18 mouse cellular contexts compared by ENCODE assay signal in genomic region chr3:81289762-81290161, GRCm38 (mm10).
DNase-seq lines count a peak whose midpoint lies in the region; ATAC-seq and TF ChIP-seq lines count a peak whose summit lies in the region.
"Had no signal": no experiment of that assay in that cellular context is flagged by ENCODE, and none has a peak within 500 bp of the region (broad histone marks: within the 10 kb centered on the region; RNA-seq: fewer than 3 reads in every experiment).

No protein-coding gene starts in this region.

- no peaks in the 10 kb centered on the region for H3K79me2 ChIP-seq in liver, adult 2 months (ENCODE audit: control insufficient read depth, insufficient read depth, low read length)

- no peak overlapping the region for H3K27ac ChIP-seq in liver, adult 2 months (replicated peaks; ENCODE audit: insufficient read depth, low read depth, low read length)
- H3K27ac ChIP-seq in liver, embryonic 11.5 days (ENCODE audit: low read depth, low read length) = no peak overlapping the region
- no peak overlapping the region for H3K27ac ChIP-seq in intestine, embryonic 16.5 days (ENCODE audit: low read length)
- H3K27ac ChIP-seq: embryonic facial prominence, embryonic 10.5 days; embryonic facial prominence, embryonic 12.5 days; forebrain, embryonic 13.5 days; forebrain, embryonic 15.5 days had no signal

- no peak for TF ChIP-seq POLR2A in liver, adult 2 months (IDR thresholded peaks at IDR 0.05; ENCODE audit: extremely low read depth, insufficient read depth, low read length)

- no peak for ATAC-seq in liver, embryonic 11.5 days (replicated peaks; ENCODE audit: low FRiP score)
- ATAC-seq in intestine, embryonic 16.5 days = peak; percentile 92
- ATAC-seq: forebrain, embryonic 13.5 days; forebrain, embryonic 15.5 days; forebrain, postnatal 0 days had no signal

- H3K4me2 ChIP-seq in liver, embryonic 11.5 days = no peak overlapping the region
- H3K4me2 ChIP-seq in intestine, embryonic 16.5 days (ENCODE audit: low read depth, low read length) = no peak overlapping the region
- H3K4me2 ChIP-seq: embryonic facial prominence, embryonic 12.5 days; forebrain, embryonic 13.5 days; forebrain, embryonic 15.5 days had no signal

- H3K4me3 ChIP-seq in liver, adult 2 months (ENCODE audit: insufficient read depth, low read depth, low read length) = no peak overlapping the region
- no peak overlapping the region for H3K4me3 ChIP-seq in liver, embryonic 11.5 days (ENCODE audit: low read depth, low read length)
- no peak overlapping the region for H3K4me3 ChIP-seq in intestine, embryonic 16.5 days (ENCODE audit: low read length)
- H3K4me3 ChIP-seq: embryonic facial prominence, embryonic 10.5 days; embryonic facial prominence, embryonic 12.5 days; forebrain, embryonic 13.5 days; forebrain, embryonic 15.5 days had no signal

- no peaks in the 10 kb centered on the region for H3K27me3 ChIP-seq in liver, adult 2 months (ENCODE audit: control insufficient read depth, insufficient read depth, low read length)
- no peaks in the 10 kb centered on the region for H3K27me3 ChIP-seq in liver, embryonic 11.5 days (replicated peaks; ENCODE audit: control insufficient read depth, insufficient read depth, low read length)
- H3K27me3 ChIP-seq in intestine, embryonic 16.5 days (replicated peaks; ENCODE audit: control insufficient read depth, insufficient read depth, low read length) = no peaks in the 10 kb centered on the region
- H3K27me3 ChIP-seq: embryonic facial prominence, embryonic 12.5 days; forebrain, embryonic 13.5 days; forebrain, embryonic 15.5 days had no signal

- H3K4me1 ChIP-seq in liver, adult 2 months (ENCODE audit: control insufficient read depth, insufficient read depth, low read length) = no peaks in the 10 kb centered on the region
- H3K4me1 ChIP-seq in liver, embryonic 11.5 days (replicated peaks; ENCODE audit: control insufficient read depth, insufficient read depth, low read length) = no peaks in the 10 kb centered on the region
- no peaks in the 10 kb centered on the region for H3K4me1 ChIP-seq in intestine, embryonic 16.5 days (ENCODE audit: control insufficient read depth, insufficient read depth, low read length)
- H3K4me1 ChIP-seq: forebrain, embryonic 13.5 days; forebrain, embryonic 15.5 days had no signal

- no peaks in the 10 kb centered on the region for H3K9me3 ChIP-seq in liver, embryonic 11.5 days (ENCODE audit: control insufficient read depth, low read length)
- no peaks in the 10 kb centered on the region for H3K9me3 ChIP-seq in intestine, embryonic 16.5 days (ENCODE audit: control insufficient read depth, low read length)
- H3K9me3 ChIP-seq: embryonic facial prominence, embryonic 10.5 days; embryonic facial prominence, embryonic 12.5 days; forebrain, embryonic 13.5 days; forebrain, embryonic 15.5 days had no signal

- no peak for TF ChIP-seq CTCF in liver, adult 2 months (IDR thresholded peaks at IDR 0.05; ENCODE audit: low read depth, low read length)

- DNase-seq in liver, adult 2 months (ENCODE audit: extremely low read depth, low read depth, low spot score) = peak; percentile 57
- DNase-seq in liver, embryonic 11.5 days (ENCODE audit: low spot score) = no peak
- no peak for DNase-seq in embryo, embryonic 10.5 days (ENCODE audit: low spot score)
- DNase-seq in gastrocnemius, adult 8-10 months (ENCODE audit: low spot score in 2 of 2) = no peak
- DNase-seq: adrenal gland, adult 8-10 months; adrenal gland, postnatal 14 days; cerebellum, adult 11 months; cerebellum, adult 18-20 months; cerebellum, adult 8-10 months; cerebellum, adult 9-11 months; cerebellum, postnatal 14 days; cerebellum, postnatal 36 days; forebrain, postnatal 0 days had no signal

- 74% methylated on average over 2 of the region's 2 CpGs for WGBS in liver, adult 2 months
- WGBS in liver, embryonic 11.5 days = 77% methylated on average over 2 of the region's 2 CpGs
- 86% methylated on average over 2 of the region's 2 CpGs for WGBS in intestine, embryonic 16.5 days

- H3K36me3 ChIP-seq in liver, adult 2 months (ENCODE audit: control insufficient read depth, insufficient read depth, low read length) = no peaks in the 10 kb centered on the region
- H3K36me3 ChIP-seq in liver, embryonic 11.5 days (ENCODE audit: control insufficient read depth, insufficient read depth, low read length) = no peaks in the 10 kb centered on the region
- H3K36me3 ChIP-seq in intestine, embryonic 16.5 days (ENCODE audit: control insufficient read depth, insufficient read depth, low read length) = no peaks in the 10 kb centered on the region
- H3K36me3 ChIP-seq: embryonic facial prominence, embryonic 10.5 days; embryonic facial prominence, embryonic 12.5 days; forebrain, embryonic 15.5 days had no signal

- H3K9ac ChIP-seq in liver, adult 2 months (ENCODE audit: low read depth, low read length) = no peak overlapping the region
- H3K9ac ChIP-seq in liver, embryonic 11.5 days (ENCODE audit: low read depth, low read length) = no peak overlapping the region
- H3K9ac ChIP-seq in intestine, embryonic 16.5 days (ENCODE audit: low read depth, low read length) = no peak overlapping the region
- H3K9ac ChIP-seq: embryonic facial prominence, embryonic 12.5 days; forebrain, embryonic 13.5 days; forebrain, embryonic 15.5 days; forebrain, postnatal 0 days had no signal
